Mouse (Mus musculus) right cerebral cortex, postnatal 25 days (tissue): ENCODE measurements around the gene Fmr1nb.
"Not testable (repeated sequence)": the region's sequence is repeated elsewhere in the genome, so short reads cannot be mapped to it uniquely, and the experiment has no call there.

Source experiments
- DNase-seq: peaks from one replicate; pipeline ENCODE4 v3.0.0; 2022

Gene Fmr1nb

DNA sequence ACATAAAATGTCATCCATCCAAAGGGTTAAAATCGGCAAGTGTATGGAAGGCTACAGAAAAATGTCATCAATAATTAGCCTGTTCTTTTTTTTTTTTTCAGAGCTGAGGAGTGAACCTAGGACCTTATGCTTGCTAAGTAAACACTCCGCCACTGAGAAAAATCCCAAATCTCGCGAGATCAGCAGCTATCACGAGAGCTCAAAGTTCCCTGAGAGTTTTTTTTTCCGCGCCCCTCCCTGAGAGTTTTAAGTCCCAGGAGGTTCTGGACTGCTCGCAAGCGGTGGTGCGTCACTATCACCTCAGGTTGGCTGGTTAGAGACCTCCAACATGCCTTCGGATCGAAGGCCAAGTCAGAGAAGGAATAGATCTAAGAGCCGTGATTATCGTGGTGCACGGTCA, at the start of gene Fmr1nb:
Fmr1nb (plus strand) TSS at position 234 of the 400 bp plus-strand sequence.
- peak; percentile 1 for DNase-seq

DNA sequence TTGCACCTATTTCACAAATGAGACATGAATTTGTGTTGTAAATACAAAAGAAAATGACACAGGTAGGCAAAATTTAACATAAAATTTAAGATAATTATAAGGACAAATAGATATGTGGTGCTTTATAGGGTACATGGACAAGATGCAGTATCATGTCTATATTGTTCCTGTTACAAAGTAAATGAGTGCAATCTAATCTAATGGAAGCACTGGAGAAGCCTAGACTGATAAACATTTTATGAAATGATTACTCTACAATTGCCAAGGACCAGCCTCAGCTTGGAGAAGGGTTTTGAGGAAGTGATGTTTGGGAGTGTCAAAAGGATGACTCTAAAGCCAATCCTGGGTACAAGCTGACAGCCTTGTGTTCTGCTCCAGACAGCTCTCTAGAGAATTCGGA, 24.7 kb upstream of the Fmr1nb start:
- DNase-seq = no peak

DNA sequence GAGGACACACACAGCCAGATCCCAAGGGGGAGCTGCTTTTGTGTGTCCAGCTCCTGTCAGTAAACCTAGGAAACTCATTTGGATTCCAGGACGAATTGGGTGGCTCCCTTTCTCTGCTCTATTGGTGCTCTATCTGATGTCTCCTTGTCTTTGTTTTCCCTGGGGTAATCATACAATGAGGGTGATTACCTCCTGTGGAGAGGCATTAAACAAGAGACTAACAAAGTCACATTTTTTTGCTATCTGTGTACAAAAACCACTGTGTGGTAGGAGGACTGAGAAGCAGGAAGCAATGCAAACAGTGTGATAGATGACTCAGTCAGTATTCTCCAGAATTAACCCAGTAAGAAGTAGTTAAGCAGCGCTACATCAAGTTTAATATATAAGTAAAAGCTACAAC, 21.6 kb upstream of the Fmr1nb start:
- no peak for DNase-seq

DNA sequence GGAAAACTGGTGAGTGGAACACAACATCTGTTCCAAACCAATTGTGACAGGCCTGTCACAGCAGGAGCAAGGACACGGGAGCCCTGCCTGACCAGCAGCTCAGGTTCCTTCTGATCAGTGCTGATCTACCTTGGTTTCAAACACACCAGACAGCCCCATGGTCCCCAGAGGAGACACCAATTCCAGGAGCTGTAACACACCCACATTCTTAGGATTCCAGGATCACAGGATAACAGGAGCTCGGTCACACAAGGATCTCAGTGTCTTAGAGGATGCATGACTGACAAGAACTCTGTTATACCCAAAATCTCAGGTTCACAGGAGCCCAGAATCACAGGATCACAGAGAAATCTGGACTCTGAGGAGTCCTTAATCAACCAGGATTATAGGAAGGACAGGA, 58.8 kb downstream of the Fmr1nb start:
- not testable (repeated sequence) for DNase-seq

DNA sequence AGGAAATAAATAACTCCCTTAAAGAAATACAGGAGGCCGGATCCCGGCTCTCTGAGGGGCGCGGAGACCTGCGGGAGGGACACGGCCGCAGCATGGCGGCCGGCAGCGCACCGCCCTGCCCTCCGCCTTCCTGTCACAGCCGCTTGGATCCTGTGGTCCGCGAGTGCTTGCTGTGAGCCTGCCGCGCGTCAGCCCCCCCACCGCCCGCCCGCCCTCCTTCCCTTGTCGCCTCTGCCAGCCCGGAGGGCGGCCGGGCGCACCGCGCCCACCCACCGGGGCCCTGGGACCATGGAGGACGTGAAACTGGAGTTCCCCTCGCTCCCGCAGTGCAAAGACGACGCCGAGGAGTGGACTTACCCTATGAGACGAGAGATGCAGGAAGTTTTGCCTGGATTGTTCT, 59.4 kb downstream of the Fmr1nb start, which contains the start of gene Gm14698:
Gm14698 (plus strand) TSS at position 35 of the 400 bp plus-strand sequence.
- peak; percentile 9 for DNase-seq

DNA sequence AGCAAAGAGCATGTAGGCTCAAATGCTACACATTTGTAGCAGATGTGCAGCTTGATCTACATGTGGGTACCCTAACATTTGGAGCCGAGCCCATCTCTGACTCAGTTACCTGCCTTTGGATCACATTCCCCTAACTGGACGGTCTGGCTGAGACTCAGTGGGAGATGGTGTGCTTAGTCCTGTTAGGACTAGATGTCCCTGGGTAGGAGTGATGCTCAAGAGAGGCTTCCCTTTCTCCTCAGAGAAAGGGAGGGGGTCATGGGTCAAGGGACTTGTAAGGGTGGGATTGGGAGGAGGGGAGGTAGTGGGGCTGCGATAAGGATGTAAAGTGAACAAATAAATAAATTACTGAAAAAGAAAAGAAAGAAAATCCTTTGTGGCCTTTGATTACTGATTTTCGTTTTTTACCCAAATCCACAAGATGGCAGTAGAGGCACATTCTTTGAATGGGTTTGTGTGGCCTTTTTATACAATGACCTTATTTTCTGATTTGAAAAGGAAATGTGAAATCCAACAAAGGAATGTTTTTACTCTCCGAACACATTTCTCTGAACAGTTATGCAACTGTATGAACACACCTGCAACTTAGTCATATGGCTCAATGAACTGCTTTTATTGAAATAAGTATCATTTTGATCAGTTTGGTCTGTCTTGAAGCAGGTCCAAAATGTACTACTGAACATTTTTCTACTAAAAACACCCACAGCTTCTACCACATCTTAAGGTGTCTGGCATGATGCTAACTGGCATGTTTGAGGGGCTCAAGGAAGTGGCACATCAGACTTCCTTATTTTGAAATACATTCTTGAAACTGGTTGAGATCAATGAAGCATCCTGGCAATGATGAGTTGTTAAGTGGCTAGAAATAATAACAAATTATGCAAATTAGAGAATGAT, 78.2 kb downstream of the Fmr1nb start:
- no peak for DNase-seq
